Mouse (Mus musculus) embryonic fibroblast, embryonic 13.5 days (primary cell): ENCODE measurements around the gene Vkorc1.

Experiments used
- CTCF ChIP-seq: IDR thresholded peaks from 2 replicates; pipeline ENCODE4 v1.5.1; 2011; ENCODE audit warnings: mild to moderate bottlenecking, control low read depth, low read length, moderate library complexity, borderline replicate concordance; ENCODE audit not compliant: insufficient read depth
- POLR2A ChIP-seq: IDR thresholded peaks from 2 replicates; pipeline ENCODE4 v1.6.1; 2011; ENCODE audit warnings: low read depth, mild to moderate bottlenecking, control low read depth, low read length, moderate library complexity

DNA sequence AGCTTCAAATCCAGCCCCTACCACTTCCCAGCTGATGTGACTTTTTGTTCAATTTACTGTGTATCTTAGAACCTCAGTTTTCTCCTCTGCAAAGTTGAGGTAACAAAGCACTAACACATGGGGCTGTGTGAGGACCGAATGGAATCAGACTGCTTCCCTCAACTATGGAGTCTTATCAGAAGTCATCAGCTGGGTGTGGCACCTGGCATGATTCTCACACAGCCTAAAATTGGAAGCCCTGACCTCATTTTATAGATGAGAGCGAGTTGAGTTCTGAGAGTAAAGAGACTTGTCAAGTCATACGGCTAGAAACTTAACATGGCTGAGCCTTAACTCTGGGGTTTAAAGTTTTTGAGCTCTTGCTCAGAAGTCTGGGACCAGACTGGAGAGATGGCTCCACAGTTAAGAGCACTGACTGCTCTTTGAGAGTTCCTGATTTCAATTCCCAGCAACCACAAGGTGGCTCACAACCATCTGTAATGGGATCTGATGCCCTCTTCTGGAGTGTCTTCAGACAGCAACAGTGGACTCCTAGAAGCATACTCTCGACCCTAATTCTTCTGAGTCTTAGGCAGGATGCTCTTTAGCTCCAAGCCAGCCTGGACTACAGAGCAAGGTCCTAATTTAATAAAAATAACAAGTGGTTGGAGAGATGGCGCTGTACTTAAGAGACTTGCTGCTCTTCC is 25.1 kb downstream of the Vkorc1 start:
- TF ChIP-seq POLR2A (no peak), CTCF (no peak)
